Mouse (Mus musculus): Measurements from ENCODE around the gene Fndc5.

GRCm38 (mm10) chr4:129145411-129145810, 8.6 kb downstream of the Fndc5 start:
- no peak for TF ChIP-seq CTCF (IDR thresholded peaks at IDR 0.05; ENCODE audit: control insufficient read depth, insufficient read depth, insufficient replicate concordance, low read depth, low read length)
- no peak for TF ChIP-seq POLR2A (IDR thresholded peaks at IDR 0.05; ENCODE audit: control insufficient read depth, low read depth, low read length)
